Mouse (Mus musculus): Measurements from ENCODE around the gene Traf3ip3.

DNA sequence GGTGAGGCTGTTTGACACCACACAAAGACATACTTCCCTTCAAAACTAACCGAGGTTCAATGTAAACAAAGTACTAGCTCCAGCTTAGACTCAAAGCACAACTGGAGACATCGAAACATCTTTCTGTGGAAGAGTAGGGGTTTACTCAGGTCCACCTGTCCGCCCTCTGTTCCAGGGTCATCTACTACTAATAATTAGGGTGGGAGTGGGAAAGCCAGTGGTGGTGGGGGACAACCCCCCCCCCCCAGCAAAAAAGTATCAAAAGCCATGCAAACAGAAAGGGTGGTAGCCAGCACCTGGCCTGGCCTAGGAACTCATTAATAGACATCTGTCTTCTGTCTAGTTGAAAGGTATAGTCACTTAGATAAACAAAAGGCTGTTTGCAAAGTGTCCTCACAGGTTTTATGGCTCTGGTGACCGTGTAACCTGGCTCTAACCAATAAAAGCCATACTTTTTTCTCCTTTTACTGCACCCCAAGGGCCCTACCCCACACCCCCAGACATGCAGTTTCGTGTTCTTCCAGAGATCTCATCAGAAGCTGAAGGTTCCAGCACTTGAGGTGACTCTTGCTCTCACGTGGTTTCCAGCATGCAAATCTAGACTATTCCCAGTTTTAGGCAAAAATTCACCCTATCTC is 70.1 kb downstream of the Traf3ip3 start:
- TF ChIP-seq CTCF (IDR thresholded peaks at IDR 0.05) (no peak), EP300 (IDR thresholded peaks at IDR 0.05) (no peak)

All from lung, postnatal 0 days (tissue).